Mouse (Mus musculus): ENCODE results near the gene Arhgap32. TPM values are rescaled to one million over a fixed set of nuclear protein-coding genes. Genes with fewer than 3 reads are reported as not detected.

Arhgap32 gene
- polyA plus RNA-seq, 2 experiments: 8.9 to 12.1 TPM

- no peaks in the 10 kb centered on the region for H3K36me3 ChIP-seq (ENCODE audit: control insufficient read depth, insufficient read depth, low read length)
- 84% methylated on average over 9 of the region's 9 CpGs for WGBS
Observed at GRCm38 (mm10) chr9:32295061-32295800, 179.3 kb downstream of the Arhgap32 start.

GRCm38 (mm10) chr9:32302501-32303150 is 186.7 kb downstream of the Arhgap32 start:
- no peak overlapping the region for H3K27ac ChIP-seq (replicated peaks; ENCODE audit: low read depth, low read length)
- no peak overlapping the region for H3K4me2 ChIP-seq (replicated peaks; ENCODE audit: low read depth, low read length, severe bottlenecking)
- H3K4me3 ChIP-seq (replicated peaks; ENCODE audit: low read length): no peak overlapping the region
- ATAC-seq (ENCODE audit: low FRiP score, low read depth) (no peak), DNase-seq (ENCODE audit: low spot score) (no peak)
- H3K27me3 ChIP-seq (ENCODE audit: control insufficient read depth, insufficient read depth, low read length): no peaks in the 10 kb centered on the region
- TF ChIP-seq POLR2A (IDR thresholded peaks at IDR 0.05; ENCODE audit: borderline replicate concordance, extremely low read depth, insufficient read depth, insufficient read length): no peak
- H3K36me3 ChIP-seq (ENCODE audit: control insufficient read depth, insufficient read depth, low read length): no peaks in the 10 kb centered on the region
- no peak overlapping the region for H3K9ac ChIP-seq (ENCODE audit: low read depth, low read length, severe bottlenecking)
- 67% methylated on average over 13 of the region's 13 CpGs for WGBS
- H3K9me3 ChIP-seq (ENCODE audit: control insufficient read depth, low read length): no peaks in the 10 kb centered on the region
- H3K4me1 ChIP-seq (ENCODE audit: control insufficient read depth, insufficient read depth, low read length): no peaks in the 10 kb centered on the region

More at GRCm38 (mm10) chr9:32295061-32295800, 179.3 kb downstream of the Arhgap32 start:
- Histone ChIP-seq H3K27me3 (ENCODE audit: control insufficient read depth, insufficient read depth, low read length) (no peaks in the 10 kb centered on the region), H3K4me1 (ENCODE audit: control insufficient read depth, insufficient read depth, low read length) (no peaks in the 10 kb centered on the region), H3K9ac (ENCODE audit: low read depth, low read length, severe bottlenecking) (no peak overlapping the region), H3K4me2 (replicated peaks; ENCODE audit: low read depth, low read length, severe bottlenecking) (no peak overlapping the region), H3K27ac (replicated peaks; ENCODE audit: low read depth, low read length) (no peak overlapping the region), H3K4me3 (replicated peaks; ENCODE audit: low read length) (no peak overlapping the region), H3K9me3 (ENCODE audit: control insufficient read depth, low read length) (no peaks in the 10 kb centered on the region)
- DNase-seq (ENCODE audit: low spot score) (no peak), ATAC-seq (ENCODE audit: low FRiP score, low read depth) (no peak)
- TF ChIP-seq POLR2A (IDR thresholded peaks at IDR 0.05; ENCODE audit: borderline replicate concordance, extremely low read depth, insufficient read depth, insufficient read length): no peak

- H3K9ac ChIP-seq (ENCODE audit: low read depth, low read length, severe bottlenecking): no peak overlapping the region
- no peak overlapping the region for H3K27ac ChIP-seq (replicated peaks; ENCODE audit: low read depth, low read length)
- TF ChIP-seq POLR2A (IDR thresholded peaks at IDR 0.05; ENCODE audit: borderline replicate concordance, extremely low read depth, insufficient read depth, insufficient read length): no peak
- no peaks in the 10 kb centered on the region for H3K4me1 ChIP-seq (ENCODE audit: control insufficient read depth, insufficient read depth, low read length)
- WGBS: 32% methylated on average over 14 of the region's 14 CpGs
- H3K9me3 ChIP-seq (ENCODE audit: control insufficient read depth, low read length): no peaks in the 10 kb centered on the region
- peak; percentile 37 for DNase-seq (ENCODE audit: low spot score)
- H3K4me3 ChIP-seq (replicated peaks; ENCODE audit: low read length): no peak overlapping the region
- H3K36me3 ChIP-seq (ENCODE audit: control insufficient read depth, insufficient read depth, low read length): no peaks in the 10 kb centered on the region
- H3K4me2 ChIP-seq (replicated peaks; ENCODE audit: low read depth, low read length, severe bottlenecking): no peak overlapping the region
- ATAC-seq (ENCODE audit: low FRiP score, low read depth): peak; percentile 80
- no peaks in the 10 kb centered on the region for H3K27me3 ChIP-seq (ENCODE audit: control insufficient read depth, insufficient read depth, low read length)
Observed at GRCm38 (mm10) chr9:32311786-32312185, 195.8 kb downstream of the Arhgap32 start.

GRCm38 (mm10) chr9:32312208-32312607 is 196.3 kb downstream of the Arhgap32 start:
- Histone ChIP-seq H3K4me3 (replicated peaks; ENCODE audit: low read length) (no peak overlapping the region), H3K27me3 (ENCODE audit: control insufficient read depth, insufficient read depth, low read length) (no peaks in the 10 kb centered on the region), H3K9me3 (ENCODE audit: control insufficient read depth, low read length) (no peaks in the 10 kb centered on the region), H3K4me2 (replicated peaks; ENCODE audit: low read depth, low read length, severe bottlenecking) (no peak overlapping the region), H3K27ac (replicated peaks; ENCODE audit: low read depth, low read length) (no peak overlapping the region), H3K9ac (ENCODE audit: low read depth, low read length, severe bottlenecking) (no peak overlapping the region), H3K36me3 (ENCODE audit: control insufficient read depth, insufficient read depth, low read length) (no peaks in the 10 kb centered on the region), H3K4me1 (ENCODE audit: control insufficient read depth, insufficient read depth, low read length) (no peaks in the 10 kb centered on the region)
- no peak for TF ChIP-seq POLR2A (IDR thresholded peaks at IDR 0.05; ENCODE audit: borderline replicate concordance, extremely low read depth, insufficient read depth, insufficient read length)
- 70% methylated on average over 4 of the region's 4 CpGs for WGBS
- DNase-seq (ENCODE audit: low spot score) (no peak), ATAC-seq (ENCODE audit: low FRiP score, low read depth) (no peak)

- 58% methylated on average over 3 of the region's 3 CpGs for WGBS
- no peak for ATAC-seq (ENCODE audit: low FRiP score, low read depth)
- no peaks in the 10 kb centered on the region for H3K4me1 ChIP-seq (ENCODE audit: control insufficient read depth, insufficient read depth, low read length)
Observed at GRCm38 (mm10) chr9:32314071-32314470, 198.1 kb downstream of the Arhgap32 start.

More at GRCm38 (mm10) chr9:32314071-32314470, 198.1 kb downstream of the Arhgap32 start:
- Histone ChIP-seq H3K9ac (ENCODE audit: low read depth, low read length, severe bottlenecking) (no peak overlapping the region), H3K4me2 (replicated peaks; ENCODE audit: low read depth, low read length, severe bottlenecking) (no peak overlapping the region), H3K36me3 (ENCODE audit: control insufficient read depth, insufficient read depth, low read length) (no peaks in the 10 kb centered on the region), H3K27me3 (ENCODE audit: control insufficient read depth, insufficient read depth, low read length) (no peaks in the 10 kb centered on the region), H3K9me3 (ENCODE audit: control insufficient read depth, low read length) (no peaks in the 10 kb centered on the region), H3K27ac (replicated peaks; ENCODE audit: low read depth, low read length) (no peak overlapping the region), H3K4me3 (replicated peaks; ENCODE audit: low read length) (no peak overlapping the region)
- no peak for TF ChIP-seq POLR2A (IDR thresholded peaks at IDR 0.05; ENCODE audit: borderline replicate concordance, extremely low read depth, insufficient read depth, insufficient read length)
- no peak for DNase-seq (ENCODE audit: low spot score)
